Mouse (Mus musculus): ENCODE data around the gene Il1r2. TPM values are rescaled to one million over a fixed set of nuclear protein-coding genes. Genes with fewer than 3 reads are reported as not detected.

The Il1r2 gene
- polyA plus RNA-seq, 1 experiment from 2014 or later = 0.40 TPM

DNA sequence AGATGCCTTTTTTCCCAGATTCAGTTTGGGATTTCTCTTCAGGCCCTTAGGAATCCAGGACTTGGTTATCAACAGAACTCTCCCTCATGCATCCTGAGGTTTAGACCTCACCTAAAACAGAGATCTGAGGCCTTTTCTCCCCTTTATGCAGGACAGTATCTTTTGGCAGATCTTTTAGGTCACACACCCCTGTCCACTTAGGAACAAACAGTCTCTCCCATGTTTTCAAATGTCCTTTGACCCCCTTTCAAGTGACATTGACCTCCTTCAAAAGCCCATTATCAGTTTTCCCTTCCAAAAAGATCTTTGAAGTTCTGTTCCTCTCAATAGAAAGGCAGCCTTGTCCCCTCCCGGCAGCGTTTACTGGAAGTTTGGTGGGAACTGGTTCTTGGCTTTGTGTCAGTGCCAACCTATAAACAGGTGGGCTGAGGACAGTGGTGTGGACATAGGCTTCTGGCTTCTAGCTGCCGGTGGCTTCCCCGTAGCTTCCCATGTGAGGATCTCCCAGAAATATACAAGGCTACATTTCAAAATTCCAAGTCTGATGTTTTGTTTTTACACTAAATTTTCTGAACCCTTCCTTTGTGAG lies 89.5 kb downstream of the Il1r2 start:
- no peak for ATAC-seq (ENCODE audit: low FRiP score)
- H3K27ac ChIP-seq = no peak overlapping the region
- H3K27me3 ChIP-seq = no peaks in the 10 kb centered on the region
- H3K9ac ChIP-seq = no peak overlapping the region
- H3K36me3 ChIP-seq (replicated peaks) = no peaks in the 10 kb centered on the region
- WGBS = 88% methylated on average over 4 of the region's 4 CpGs
- H3K4me2 ChIP-seq = no peak overlapping the region
- no peaks in the 10 kb centered on the region for H3K9me3 ChIP-seq
- no peak overlapping the region for H3K4me3 ChIP-seq (replicated peaks)
- H3K4me1 ChIP-seq = no peaks in the 10 kb centered on the region

GRCm38 (mm10) chr1:40164331-40164730 lies 90.5 kb downstream of the Il1r2 start:
- WGBS = 84% methylated on average over 4 of the region's 4 CpGs
- Histone ChIP-seq H3K4me3 (replicated peaks) (no peak overlapping the region), H3K27ac (no peak overlapping the region), H3K9ac (no peak overlapping the region), H3K9me3 (no peaks in the 10 kb centered on the region), H3K36me3 (replicated peaks) (no peaks in the 10 kb centered on the region), H3K27me3 (no peaks in the 10 kb centered on the region), H3K4me1 (no peaks in the 10 kb centered on the region), H3K4me2 (no peak overlapping the region)
- no peak for ATAC-seq (ENCODE audit: low FRiP score)

- Histone ChIP-seq H3K9me3 (no peaks in the 10 kb centered on the region), H3K27me3 (no peaks in the 10 kb centered on the region), H3K4me2 (no peak overlapping the region), H3K9ac (no peak overlapping the region), H3K4me3 (replicated peaks) (no peak overlapping the region), H3K27ac (no peak overlapping the region), H3K4me1 (no peaks in the 10 kb centered on the region), H3K36me3 (replicated peaks) (no peaks in the 10 kb centered on the region)
- 92% methylated on average over 8 of the region's 8 CpGs for WGBS
- no peak for ATAC-seq (ENCODE audit: low FRiP score)
Measured at GRCm38 (mm10) chr1:40167585-40167984, 93.7 kb downstream of the Il1r2 start.

DNA sequence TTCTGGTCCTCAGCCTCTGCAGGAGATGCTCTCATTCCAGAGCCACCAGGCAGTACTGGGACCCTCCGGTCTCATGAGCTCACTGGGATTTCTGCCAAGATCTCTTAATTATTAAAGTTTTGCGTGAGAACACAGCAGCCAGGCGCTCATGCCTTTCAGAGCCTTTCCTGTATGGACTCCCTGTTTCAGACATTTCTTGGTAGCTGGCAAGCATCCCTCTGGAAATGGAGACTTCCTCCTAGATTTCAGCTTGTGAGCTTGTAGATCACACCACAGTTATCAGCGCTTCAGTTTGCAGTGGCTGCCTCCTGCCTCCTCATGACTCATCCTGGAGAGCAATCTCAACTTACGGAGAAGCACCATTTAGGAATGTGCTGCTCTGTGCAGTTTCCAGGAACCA lies 98.0 kb downstream of the Il1r2 start:
- Histone ChIP-seq H3K9me3 (no peaks in the 10 kb centered on the region), H3K4me1 (no peaks in the 10 kb centered on the region), H3K4me2 (no peak overlapping the region), H3K36me3 (replicated peaks) (no peaks in the 10 kb centered on the region), H3K9ac (no peak overlapping the region), H3K27ac (no peak overlapping the region), H3K4me3 (replicated peaks) (no peak overlapping the region), H3K27me3 (no peaks in the 10 kb centered on the region)
- WGBS = 87% methylated on average over 5 of the region's 5 CpGs
- no peak for ATAC-seq (ENCODE audit: low FRiP score)

DNA sequence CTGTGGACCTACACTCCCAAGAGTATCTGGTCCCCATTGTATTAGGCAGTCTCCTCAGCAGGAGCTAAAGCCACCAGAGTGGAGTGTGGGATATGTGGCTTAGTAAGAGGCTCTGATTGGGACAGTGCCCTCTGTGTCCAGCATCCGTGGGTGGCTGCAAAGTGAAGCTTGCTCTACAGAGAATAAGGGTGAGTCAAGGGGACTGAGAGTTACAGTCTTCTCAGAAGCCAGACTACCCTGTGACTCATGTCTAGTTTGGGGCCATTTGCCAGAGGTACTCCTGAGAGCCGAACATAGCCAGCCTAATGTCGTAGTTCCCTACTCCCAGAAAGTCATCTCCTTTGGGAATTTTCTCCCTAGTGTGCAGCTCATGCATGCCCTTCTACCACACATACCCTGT lies 100.3 kb downstream of the Il1r2 start:
- 91% methylated on average over 3 of the region's 3 CpGs for WGBS
- Histone ChIP-seq H3K9ac (no peak overlapping the region), H3K27ac (no peak overlapping the region), H3K4me2 (no peak overlapping the region), H3K9me3 (no peaks in the 10 kb centered on the region), H3K27me3 (no peaks in the 10 kb centered on the region), H3K4me3 (replicated peaks) (no peak overlapping the region), H3K36me3 (replicated peaks) (no peaks in the 10 kb centered on the region), H3K4me1 (no peaks in the 10 kb centered on the region)
- ATAC-seq (ENCODE audit: low FRiP score) = no peak

Other genes starting within 250 kb of the Il1r2 start
- 55.9 and 73.9 TPM in 2 replicates for gene Map4k4, start 173.2 kb upstream of the Il1r2 start, polyA plus RNA-seq (2016; fragmentation: Nextera tagmentation; extraction: Ambion mirVana)
- gene Il1r1, start 151.0 kb downstream of the Il1r2 start, polyA plus RNA-seq (2016; fragmentation: Nextera tagmentation; extraction: Ambion mirVana) = 0.77 and 1.1 TPM in 2 replicates

All from forebrain, embryonic 12.5 days (tissue).